Mouse (Mus musculus) skeletal muscle tissue, adult 2 months (tissue): ENCODE measurements around the gene Ube2g2.
"Not testable (repeated sequence)": the region's sequence is repeated elsewhere in the genome, so short reads cannot be mapped to it uniquely, and the experiment has no call there.

Experiments
- DNase-seq: peaks from one replicate; pipeline ENCODE4 v3.0.0-alpha.2; 2012; ENCODE audit warnings: low read depth, low spot score

Ube2g2 gene

DNA sequence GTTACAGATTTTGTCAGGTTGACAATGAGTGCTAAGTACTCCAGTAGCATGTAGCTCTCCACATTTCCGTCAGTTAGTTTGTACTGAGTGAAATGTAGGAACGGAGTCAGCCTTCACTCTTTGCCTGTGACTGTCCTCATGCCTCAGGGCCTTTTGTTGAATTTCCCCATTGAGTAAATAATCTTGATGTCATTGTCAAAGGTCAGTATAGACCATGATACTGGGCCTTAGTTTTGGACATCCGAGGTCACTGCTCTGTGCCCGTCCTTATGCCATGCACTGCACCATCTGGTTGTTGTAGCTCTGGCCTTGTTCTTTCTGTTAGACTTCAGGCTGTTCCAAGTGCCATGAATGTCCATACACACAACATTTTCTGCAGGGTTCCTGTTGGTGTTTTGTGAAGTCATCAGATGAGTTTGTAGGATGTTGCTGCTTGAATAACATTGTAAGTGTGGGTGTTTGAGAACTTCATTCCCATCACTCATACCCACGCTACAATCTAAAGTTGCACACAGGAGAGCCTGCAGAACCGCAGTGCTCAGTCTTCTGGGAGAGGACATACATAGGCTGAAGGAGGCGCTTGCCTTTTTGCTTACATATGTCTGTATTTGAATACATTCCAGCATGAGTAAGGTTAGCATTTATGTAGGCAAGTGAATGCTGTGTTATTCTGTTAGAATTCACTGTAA is 14.3 kb downstream of the Ube2g2 start:
- DNase-seq = no peak

DNA sequence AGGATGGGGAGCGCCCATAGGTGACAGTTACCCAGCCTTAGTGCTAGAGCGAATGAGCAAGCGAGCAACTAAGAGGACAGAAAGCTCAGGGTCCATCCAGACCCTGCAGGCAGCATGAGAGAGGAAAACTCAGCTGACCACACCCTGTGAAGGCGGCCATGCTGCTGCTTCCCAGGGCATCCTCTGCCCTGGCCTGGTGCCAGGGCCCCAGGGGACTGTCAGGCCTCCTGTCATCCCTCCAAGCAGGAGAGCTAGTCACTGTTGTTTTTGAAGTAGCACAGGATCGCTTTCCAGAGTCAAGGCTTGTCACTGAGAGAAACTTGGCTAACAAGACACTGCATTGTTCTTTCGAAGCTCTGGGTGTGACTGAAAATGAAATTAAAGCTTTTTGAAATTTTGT is 16.9 kb downstream of the Ube2g2 start:
- DNase-seq = no peak

DNA sequence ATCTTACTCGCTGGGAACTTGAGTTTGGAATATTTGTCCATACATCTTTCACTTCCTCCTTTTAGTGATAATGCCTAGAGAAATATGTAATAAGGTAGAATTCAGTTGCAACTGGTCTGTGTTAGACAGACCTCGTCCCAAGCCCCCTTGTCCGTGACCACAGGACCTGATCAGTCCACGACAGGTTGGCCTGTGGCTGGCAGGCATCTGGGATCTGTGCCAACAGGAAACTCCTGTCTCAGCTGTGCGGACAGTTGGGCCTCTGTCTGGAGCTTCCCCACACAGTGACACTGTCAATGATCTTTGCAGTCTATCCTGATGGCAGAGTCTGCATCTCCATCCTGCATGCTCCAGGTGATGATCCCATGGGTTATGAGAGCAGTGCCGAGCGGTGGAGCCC is 21.1 kb downstream of the Ube2g2 start:
- DNase-seq = no peak

DNA sequence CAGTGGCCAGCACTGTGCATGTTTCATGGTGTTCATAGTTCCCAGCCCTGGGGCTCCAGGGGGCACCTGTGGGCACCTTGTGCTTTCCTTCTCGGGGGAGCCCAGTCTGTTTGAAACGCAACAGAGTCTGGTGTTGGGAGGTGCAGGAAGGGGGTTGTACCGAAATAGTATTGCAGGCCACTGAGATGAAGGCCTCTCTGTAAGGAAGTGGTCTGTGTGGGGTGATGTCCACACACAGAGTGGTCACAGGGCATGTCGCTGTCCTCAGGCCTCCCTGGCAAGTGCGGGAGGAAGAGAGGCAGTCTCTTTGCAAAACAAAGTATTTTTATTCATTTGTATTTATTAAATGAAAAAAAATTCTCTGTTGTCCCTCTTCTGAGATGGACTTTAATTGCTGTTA is 23.5 kb downstream of the Ube2g2 start:
- DNase-seq = no peak

DNA sequence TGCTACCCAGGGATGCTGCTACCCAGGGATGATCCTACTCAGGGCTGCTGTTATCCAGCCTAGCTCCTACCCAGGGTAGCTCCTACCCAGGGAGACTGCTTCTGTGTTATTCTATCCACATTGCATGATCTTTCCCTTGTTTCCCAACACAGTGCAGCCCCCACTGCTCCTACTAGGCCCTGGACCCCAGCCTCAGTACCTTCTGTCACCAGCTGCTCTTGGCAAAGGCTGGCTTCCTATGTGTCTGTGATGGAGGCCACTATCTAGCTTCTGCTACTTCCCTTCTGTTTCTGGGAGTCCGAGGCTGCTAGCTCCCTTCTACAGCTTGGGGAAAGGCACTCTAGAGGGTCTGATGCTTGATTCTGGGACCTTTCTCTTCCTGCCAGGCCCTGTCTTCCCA is 25.4 kb downstream of the Ube2g2 start:
- no peak for DNase-seq

DNA sequence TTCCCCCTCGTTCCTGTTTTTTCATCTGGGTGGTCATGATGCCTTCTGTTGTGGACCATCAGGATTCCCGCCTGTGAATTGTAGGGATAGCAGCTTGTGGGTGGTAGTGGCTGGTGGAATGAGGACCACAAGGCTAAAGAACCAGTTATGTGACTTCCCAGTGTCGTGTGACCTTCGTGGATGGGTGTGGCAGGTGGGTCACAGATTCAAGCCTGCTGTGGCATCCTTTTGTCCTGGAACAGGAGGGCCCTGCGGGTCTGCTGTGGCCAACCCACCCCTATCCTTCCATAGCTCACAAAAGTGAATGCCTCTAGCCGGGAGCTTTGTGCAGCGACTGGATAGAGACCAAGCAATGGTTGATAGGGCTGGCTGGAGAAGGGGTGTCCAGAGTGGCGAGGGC is 25.8 kb downstream of the Ube2g2 start:
- DNase-seq = no peak

DNA sequence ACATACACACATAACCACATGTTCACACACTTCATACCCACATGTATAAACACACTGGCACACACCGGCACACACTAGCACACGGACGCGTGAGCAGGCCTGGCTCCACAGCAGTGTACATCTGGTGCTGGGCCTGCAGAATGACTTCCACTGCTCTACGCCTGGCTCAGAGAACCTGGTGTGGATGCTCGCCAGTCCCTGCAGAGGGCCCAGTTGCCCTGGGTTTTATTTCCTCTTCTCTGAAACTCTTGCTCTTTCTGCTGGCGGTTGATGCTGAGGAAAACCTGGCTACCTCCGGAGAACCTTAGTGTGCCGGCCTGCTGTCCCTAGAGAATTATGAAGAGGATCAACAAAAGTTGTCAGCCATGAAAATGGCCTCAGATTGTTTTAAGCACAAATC is 30.0 kb downstream of the Ube2g2 start:
- DNase-seq = no peak

DNA sequence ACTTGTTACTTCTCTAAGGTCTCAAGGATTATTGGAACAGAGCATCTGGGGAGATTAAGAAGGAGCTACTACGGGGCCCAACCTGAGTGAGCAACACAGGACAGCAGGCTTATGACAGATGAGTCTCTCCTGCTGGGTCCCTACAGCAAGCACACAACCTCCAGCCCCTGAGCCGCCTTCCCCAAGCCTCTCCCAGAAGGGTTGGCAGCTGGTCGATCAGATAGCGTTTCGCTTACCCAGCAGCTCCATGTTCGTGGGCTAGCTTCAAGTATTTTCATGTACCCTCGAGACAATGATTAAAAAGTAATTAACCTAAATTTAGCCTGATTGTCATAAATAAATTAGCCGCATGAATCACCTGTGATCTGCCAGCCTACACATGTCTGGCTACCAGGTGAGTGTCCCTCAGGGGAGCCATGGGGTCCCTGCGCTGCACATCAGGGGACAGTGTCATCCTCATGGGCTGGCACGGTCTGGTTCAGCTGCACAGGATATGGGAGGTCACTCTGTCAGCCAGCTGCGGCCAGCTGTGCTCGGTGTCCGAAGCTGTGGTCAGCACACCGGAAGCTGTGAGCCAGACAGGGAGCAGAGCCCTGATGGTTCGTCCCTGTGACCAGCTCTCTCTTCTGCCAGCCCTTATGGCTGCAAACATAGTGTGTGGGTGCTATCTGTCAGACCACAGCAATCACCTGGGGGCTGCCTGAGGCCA is 36.4 kb downstream of the Ube2g2 start:
- DNase-seq = no peak

DNA sequence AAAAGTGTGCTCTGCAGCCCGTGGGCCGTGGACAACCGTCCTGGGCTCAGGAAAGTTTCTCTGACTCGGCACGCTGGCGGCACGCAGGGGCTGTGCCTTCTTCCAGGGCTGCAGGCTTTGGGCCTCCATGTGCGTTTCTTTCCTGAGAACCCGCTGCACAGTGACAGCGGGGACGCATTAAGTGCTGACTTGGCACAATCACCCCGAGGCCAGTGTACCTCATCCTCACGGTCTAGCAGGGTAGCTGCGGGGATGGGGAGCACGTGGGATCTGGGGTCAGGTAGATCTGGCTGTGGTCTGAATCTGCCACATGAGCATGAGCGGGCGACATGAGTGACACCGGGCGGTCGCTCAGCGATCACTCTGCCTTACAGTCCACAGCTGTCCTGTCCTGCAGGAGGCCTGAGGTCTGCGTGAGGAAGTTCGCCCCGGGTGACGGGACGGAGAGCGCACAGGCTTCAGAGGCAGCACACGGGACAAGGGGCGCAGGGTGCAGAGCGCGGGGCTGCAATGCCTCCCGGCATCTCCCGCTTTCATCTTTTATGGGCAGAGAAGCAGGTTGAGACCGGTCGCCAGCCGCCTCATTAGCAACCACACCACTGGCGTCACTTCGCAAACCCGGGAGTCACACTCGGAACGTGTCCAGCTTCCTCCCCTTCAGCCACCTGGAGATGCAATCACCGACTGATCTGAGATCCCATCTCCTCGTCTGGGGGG is 42.0 kb downstream of the Ube2g2 start:
- no peak for DNase-seq

DNA sequence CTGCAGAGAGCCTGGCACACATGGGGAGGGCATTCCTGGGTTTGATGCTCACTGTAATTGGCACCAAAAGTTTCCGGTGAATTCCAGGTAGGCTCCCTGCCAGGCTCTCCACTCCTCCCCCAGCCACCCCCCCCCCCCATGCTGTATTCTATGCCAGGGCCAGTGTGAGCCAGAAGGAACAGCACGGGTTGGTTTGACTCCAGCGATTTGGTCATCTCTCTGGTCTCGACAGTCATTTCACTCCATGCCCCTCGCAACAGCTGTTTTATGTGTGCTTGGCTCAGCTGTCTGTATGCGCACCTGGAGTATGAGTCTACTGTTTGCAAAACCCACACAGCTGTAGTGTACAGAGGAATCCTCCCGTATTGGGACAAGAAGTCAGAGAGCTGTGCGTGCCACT is 44.3 kb downstream of the Ube2g2 start:
- no peak for DNase-seq

DNA sequence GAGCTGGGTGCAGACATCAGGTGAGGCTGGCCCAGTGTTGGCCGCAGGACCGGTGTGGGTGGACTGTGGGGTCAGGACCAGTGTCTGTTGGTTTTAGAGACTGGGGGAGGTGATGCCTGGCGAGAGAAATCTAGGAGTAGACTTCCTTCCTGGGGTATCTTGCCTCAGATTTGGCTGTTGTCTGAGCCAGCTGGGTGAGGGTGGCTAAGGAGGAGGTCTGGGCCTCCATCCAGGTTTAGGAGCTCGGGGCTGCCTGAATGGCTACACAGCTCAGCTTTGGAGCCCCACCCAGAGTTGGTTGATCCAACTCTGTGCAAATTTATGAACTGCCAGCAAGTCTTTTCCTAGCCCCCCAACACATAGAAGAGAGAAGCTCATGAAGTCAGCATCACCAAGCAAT is 45.3 kb downstream of the Ube2g2 start:
- DNase-seq = no peak

DNA sequence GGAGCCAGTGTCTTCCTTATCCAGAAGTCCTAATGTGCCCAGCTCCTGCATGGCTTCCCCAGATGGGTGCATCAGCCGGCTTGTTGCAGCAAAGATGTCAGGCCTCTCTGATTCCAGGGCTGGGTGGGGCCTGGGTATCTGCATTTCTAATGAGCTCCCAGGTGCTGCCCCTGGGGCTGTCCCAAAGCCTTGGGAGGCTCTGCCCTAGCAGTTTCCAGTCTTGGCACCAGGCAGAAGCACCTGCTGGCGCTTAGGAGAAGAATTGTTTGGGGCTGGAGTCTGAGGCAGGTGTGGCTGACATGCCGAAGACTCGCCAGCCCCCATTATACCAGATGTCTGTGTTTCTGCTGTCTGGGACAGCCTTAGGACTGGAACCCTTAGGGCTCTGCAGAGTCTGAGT is 48.6 kb downstream of the Ube2g2 start:
- DNase-seq = no peak

DNA sequence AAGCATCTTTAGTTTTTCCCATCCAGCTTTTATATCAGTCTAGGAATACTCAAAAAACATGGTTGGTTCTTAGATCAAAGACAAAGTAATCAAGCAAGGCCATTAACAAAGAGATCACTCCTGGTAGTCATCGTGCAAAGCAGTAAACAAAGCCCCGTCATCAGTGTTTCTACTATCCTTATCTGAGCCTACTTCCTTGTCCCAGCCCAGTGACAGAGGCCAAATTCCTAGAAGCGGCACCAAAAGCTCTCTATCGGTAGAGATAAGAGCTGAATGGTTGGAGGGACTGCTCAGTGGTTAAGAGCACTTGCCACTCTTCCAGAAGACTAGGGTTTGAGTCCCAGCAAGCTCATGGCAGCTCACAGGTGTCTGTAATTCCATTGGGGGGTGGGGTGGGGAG is 49.4 kb downstream of the Ube2g2 start:
- no peak for DNase-seq

DNA sequence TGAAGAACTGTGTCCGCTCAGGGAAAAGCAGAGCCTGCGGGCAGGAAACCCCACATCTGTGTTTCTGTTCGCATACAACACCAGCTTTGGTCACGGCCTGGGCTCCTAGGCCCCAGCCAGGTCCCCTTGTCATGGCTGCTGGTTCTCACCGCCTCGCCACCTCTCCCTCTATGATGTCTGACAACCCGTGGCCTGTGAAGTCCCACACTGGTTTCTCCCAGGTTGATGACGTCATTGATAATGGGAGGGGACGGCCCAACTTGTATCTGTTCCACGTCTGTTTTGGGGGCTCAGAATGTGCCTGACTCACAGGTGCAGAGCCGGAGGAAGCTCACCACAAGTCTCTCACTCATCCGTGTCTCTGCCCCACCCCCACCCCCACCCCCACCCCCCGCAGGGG is 51.7 kb downstream of the Ube2g2 start:
- no peak for DNase-seq

DNA sequence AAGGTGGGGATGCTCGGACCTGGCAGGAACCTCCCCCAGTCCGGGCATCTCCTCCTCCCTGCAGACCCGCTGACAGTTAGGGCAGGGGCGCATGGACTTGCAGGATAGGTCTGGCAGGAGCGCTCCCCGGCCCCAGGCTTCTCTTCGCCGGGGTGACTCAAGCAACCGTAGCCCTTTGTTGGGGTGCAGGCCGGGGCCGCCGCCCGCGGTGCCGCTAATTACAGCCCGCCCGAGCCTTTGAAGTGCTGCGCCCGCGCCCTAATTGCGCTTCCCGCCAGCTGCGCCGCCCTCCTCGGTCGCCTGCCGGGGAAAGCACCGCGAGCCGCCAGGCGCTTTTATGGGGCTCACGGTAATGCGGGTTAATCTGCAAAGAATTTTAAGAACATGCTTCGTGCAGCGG is 55.5 kb downstream of the Ube2g2 start:
- DNase-seq = no peak

DNA sequence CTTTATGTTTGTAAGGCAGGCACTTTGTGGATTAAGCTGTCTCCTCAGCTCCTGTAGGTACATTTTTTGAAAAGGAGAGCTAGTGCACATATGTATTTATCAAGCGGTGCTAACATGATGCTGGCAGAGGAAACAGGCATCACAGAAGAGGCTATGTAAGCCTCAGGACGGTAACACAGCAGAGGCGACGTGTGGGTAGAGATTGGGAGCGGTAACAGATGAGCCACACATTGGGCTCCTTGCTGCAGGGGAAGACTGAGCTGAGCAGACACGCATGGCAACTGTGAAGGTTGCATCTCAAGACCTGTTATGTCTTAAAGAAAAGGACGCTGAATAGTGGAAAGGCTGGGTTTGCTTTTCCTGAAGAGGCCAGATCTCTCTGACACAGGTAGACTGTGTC is 60.9 kb downstream of the Ube2g2 start:
- DNase-seq = no peak

DNA sequence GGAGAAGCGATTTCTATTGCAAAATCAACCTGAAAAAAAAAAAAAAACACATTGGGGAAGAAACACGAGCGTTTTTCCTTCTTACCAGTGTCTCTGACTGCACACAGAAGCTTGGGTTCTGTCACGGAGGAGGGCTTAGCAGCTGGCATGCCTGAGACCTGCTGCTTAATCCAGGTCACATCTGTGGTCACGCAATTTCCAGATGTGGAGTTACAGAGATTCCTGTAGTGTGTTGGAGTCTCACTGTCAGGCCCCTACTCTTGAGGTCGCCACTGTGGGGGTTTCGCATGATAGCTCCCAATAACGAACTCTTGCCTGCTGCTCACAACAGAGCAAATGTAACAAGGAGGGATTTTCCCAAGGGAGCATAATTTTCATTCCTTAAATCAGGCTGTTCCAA is 62.1 kb downstream of the Ube2g2 start:
- no peak for DNase-seq

DNA sequence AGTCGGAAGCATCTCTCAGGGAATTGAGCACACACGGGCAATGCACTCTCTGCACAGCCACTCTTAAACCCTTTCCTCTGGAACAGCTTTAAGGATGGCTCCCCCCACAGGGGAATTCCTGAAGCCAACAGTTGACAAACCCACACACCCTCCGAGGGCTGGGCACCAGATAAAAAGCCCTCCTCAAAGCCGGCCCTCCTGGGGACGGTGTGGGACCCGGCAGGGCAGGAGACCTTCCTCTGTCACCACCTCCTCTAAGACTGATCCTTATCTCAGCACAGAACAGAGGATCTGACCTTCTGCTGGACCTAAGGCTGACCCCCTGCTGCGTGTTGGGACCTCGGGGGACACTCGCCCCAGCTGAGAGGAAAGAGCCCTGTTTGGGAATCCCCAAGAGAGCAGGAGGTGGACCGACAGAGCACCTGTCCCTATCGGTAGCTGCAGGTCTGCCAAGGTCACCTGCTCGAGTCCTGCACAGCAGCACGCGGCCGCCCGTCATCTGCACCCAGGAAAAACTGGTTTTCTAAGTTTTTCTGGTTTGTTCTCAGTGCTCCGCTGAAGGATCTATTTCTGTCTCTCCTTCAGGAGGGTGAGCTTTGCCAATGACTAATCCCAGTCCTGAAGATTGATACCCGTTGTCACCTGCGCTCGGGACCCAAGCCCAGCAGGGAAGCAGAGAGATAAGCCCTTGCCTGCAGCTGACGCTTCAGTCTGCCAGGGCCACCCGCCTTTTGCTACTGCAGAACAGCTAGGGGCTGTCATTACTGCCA is 64.0 kb downstream of the Ube2g2 start, which contains the start of gene Tspear:
Gene Tspear, plus strand, starts transcription at position 675 of the 770 bp plus-strand sequence.
- DNase-seq = no peak

DNA sequence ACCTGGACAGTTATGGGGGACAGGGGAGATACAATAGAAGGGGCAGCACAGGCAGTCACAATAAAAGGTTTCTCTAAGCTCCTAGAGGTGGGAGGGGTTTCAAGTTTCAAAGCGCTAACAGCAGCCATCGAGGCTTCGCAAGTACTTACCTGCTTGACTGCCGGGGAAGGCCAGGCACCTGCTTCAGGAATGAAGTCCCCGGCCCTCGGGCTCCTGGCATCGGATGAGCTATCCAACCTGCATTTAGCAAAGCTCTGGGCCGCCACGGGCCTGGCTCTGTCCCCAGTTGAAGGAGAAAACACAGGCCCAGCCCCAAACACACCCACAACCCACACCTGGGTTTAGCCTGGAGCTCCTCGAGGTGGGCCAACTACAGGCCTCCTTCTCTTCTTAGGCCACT is 64.9 kb downstream of the Ube2g2 start:
- no peak for DNase-seq

DNA sequence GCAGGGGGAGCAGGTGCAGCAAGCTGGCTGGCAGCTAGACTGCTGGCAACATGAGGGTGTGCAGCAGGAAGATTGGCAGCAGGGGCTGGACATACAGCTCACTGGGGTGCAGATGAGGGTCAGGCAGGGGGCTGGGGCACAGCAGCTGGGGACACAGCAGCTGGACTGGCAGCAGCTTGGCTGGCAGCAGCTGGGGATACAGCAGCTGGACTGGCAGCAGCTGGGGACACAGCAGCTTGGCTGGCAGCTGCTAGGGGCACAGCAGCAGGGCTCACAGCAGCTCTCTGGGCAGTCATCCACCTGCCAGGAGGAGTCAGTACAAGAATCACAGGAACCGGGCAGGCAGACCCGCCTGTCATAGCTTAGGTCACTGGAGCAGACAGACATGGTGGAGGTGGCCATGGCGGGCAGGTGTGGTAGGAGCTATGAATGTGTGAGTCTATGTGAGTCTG is 68.3 kb downstream of the Ube2g2 start, which contains the start of gene Gm19402:
Gene Gm19402, minus strand, starts transcription at position 402 of the 452 bp plus-strand sequence.
- DNase-seq = not testable (repeated sequence)
